Mouse (Mus musculus) regulatory T cell (primary cell): ENCODE results near the gene Ttc7b.

Source experiments
- in situ Hi-C: fragments of 300-600 bp; cut with MboI, MseI; formaldehyde crosslinking; loops from one replicate; pipeline ENCODE4 v1.15.1; 2025; ENCODE audit warnings: high pct_unique_total_duplicates

The Ttc7b gene

GRCm38 (mm10) chr12:100340901-100341460, 179.6 kb downstream of the Ttc7b start:
- in situ Hi-C loops = no loop called here

GRCm38 (mm10) chr12:100338055-100338454, 182.6 kb downstream of the Ttc7b start:
- in situ Hi-C loops = no loop called here

- in situ Hi-C loops = no loop called here
These were observed 183.1 kb downstream of the Ttc7b start for GRCm38 (mm10) chr12:100337351-100338018.

DNA sequence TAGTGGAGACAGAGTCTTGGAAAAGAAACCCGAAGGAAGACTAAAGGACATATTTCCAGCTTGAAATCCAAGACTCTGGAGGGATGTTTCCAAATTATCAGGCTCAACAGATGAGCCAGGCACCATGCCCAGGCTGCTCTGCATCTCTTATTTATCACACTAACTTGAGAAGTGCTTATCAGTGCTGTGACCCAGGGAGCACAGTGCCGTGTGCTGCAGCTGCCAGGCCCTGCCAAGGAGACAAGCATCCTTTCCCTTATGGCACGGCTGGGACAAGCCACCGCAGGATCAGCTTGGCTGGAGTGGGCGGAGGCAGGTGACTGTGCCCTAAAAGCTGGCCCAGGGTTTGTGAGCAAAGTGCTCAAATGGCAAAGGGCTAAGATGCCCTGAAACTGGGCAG, 184.4 kb downstream of the Ttc7b start:
- in situ Hi-C loops = no loop called here

DNA sequence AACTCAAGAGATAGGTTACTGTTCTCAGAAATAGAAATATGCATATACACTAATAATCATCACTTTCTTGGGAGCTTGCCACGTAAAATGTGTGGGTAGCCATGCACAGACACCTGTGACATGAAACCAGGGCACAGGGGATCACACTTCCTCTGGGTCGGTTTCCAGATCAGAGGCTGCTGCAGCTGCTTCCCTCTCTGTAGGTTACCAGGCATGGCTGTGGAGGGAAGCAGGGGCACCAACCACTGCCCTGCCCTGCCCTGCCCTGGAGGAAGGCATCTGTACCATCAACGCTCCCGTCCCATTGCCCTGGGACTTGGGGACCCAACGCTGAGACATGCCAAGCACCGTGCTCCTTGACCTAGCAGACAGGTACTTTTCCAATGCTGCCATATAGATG, 188.8 kb downstream of the Ttc7b start:
- in situ Hi-C loops = loop anchor here (5.0 kb wide), 1 partner anchor 95 kb away; no protein-coding TSS in a partner anchor

- in situ Hi-C loops = loop anchor here (5.0 kb wide), 1 partner anchor 97 kb away; no protein-coding TSS in a partner anchor
These were observed 190.4 kb downstream of the Ttc7b start for GRCm38 (mm10) chr12:100330234-100330633.

GRCm38 (mm10) chr12:100328998-100329397, 191.6 kb downstream of the Ttc7b start:
- in situ Hi-C loops = no loop called here

GRCm38 (mm10) chr12:100328557-100328956, 192.1 kb downstream of the Ttc7b start:
- in situ Hi-C loops = no loop called here

GRCm38 (mm10) chr12:100326732-100327131, 193.9 kb downstream of the Ttc7b start:
- in situ Hi-C loops = no loop called here

- in situ Hi-C loops = no loop called here
These were observed 195.0 kb downstream of the Ttc7b start for GRCm38 (mm10) chr12:100325618-100326017.

- in situ Hi-C loops = no loop called here
These were observed 195.4 kb downstream of the Ttc7b start for GRCm38 (mm10) chr12:100325212-100325611.

- in situ Hi-C loops = no loop called here
These were observed 197.0 kb downstream of the Ttc7b start for GRCm38 (mm10) chr12:100323641-100324040.

GRCm38 (mm10) chr12:100322225-100322624, 198.4 kb downstream of the Ttc7b start:
- in situ Hi-C loops = no loop called here

GRCm38 (mm10) chr12:100321545-100321944, 199.1 kb downstream of the Ttc7b start:
- in situ Hi-C loops = no loop called here

DNA sequence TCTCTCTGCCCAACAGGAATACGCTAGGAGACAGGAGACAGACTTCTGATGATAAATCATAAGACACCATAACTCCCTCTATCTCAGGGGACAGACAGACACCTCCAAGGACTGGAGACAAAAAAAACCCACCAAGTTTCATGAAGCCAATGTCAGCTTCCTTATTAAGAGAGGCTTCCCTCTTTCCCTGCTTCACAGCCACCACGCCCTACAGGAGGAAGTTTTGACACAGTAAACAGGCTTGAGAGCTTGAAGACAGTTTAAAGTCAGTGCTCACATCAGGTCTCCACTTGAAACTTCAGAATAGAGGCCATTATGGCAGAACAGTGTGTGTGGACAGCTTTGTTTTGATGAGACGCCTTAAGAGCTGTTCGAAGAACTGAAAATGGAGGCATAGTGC, 200.9 kb downstream of the Ttc7b start:
- in situ Hi-C loops = no loop called here

GRCm38 (mm10) chr12:100317936-100318335, 202.7 kb downstream of the Ttc7b start:
- in situ Hi-C loops = no loop called here

DNA sequence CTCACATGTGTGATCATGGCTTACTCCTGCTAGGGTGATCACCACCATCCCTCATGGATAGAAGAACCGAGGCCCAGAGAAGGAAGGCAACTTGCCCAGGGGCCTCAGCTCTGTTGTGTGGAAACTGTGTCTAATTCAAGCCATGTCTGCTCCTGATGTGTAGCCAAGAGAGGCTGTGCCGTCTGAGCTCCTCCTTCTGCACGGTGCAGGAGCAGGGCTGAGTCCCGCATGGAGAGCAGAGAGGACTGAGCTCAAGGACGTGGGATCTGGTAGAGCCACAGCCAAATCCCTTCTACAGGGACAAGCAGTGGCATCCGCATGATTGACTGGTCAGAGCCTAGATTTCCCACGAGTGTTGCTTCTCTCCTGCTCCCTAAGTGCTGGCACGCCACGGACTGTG, 204.5 kb downstream of the Ttc7b start:
- in situ Hi-C loops = no loop called here

- in situ Hi-C loops = no loop called here
These were observed 205.3 kb downstream of the Ttc7b start for GRCm38 (mm10) chr12:100315119-100315885.

- in situ Hi-C loops = no loop called here
These were observed 206.7 kb downstream of the Ttc7b start for GRCm38 (mm10) chr12:100313785-100314375.

DNA sequence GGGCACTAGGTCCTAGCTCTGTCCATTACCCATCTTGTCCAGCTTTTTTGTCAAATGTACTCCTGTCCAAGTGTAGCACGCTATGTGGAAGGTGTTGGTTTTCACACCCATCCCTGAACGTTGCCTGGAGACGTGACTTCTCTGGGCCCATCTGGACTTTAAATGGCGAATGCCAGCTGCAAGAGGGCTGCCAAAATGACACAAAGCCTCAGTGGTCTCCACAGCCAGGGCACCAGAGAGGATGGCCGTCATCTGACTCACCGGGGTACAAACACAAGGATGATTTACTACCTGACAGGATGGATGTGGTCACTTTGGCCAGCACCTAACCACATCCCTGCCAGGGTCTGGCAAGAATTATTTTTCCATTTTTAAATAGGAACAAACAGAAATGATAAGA, 207.4 kb downstream of the Ttc7b start:
- in situ Hi-C loops = no loop called here

- in situ Hi-C loops = no loop called here
These were observed 209.9 kb downstream of the Ttc7b start for GRCm38 (mm10) chr12:100310471-100311392.
